ENCODE assay signal across 7 mouse cellular contexts in the genomic region with DNA sequence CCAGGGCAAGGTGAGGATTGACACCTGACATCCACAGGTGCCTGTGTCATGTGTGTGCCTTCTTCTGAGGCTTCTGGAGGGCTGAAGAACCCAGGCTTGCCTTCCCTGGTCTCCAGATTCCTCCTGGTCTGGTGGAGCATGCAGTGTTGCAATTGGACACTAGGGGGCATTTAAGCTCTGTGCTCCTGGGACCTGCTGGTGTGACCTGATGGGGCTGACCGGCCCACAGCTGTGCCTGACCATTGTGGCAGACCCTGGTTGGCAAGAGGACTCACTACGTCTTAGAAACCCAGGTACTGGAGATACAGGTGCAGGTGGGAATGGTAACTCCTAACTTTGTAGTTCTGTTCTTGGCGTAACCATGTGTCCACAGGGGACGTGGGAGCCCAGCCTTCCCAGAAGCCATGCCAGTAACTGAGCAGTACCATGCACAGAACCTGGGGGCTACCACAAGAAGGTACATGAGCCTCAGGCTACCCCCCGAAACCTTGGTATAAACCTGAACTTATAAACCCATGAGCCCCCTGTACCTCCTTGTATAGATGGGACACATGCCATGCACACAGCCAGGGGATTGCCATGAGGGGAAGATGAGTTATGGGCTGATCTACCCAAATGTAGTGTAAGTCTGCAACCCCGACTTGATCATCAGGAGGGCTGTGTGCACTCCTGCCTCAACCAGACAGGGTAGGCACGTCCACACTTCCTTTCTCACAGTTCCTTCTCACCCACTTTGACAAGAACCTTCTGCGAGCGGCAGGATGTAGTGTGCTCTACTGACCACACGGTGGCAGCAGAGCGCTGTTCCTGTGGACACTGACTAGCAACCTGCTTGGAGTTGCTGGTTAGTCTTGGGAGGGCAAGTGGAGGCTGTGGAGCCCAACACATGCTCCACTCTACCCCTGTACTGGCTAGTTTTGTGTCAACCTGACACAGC. TPM values are rescaled to one million over a fixed set of nuclear protein-coding genes. Genes with fewer than 3 reads are reported as not detected.
DNase-seq lines count a peak whose midpoint lies in the region; ATAC-seq lines count a peak whose summit lies in the region.

No protein-coding gene starts in this region.

- H3K9ac ChIP-seq in intestine, embryonic 16.5 days (ENCODE audit: low read depth, low read length), result no peak overlapping the region
- H3K9ac ChIP-seq in midbrain, embryonic 16.5 days (ENCODE audit: low read depth, low read length), result no peak overlapping the region

- H3K9me3 ChIP-seq in intestine, embryonic 16.5 days (ENCODE audit: control insufficient read depth, low read length), result no peaks in the 10 kb centered on the region
- H3K9me3 ChIP-seq in limb, embryonic 10.5 days (replicated peaks), result no peaks in the 10 kb centered on the region
- H3K9me3 ChIP-seq in midbrain, embryonic 16.5 days (replicated peaks; ENCODE audit: control insufficient read depth, low read length, poor library complexity, severe bottlenecking), result no peaks in the 10 kb centered on the region

- H3K4me2 ChIP-seq in intestine, embryonic 16.5 days (ENCODE audit: low read depth, low read length), result no peak overlapping the region
- H3K4me2 ChIP-seq in midbrain, embryonic 16.5 days (ENCODE audit: low read length), result no peak overlapping the region

- no peak overlapping the region for H3K27ac ChIP-seq in intestine, embryonic 16.5 days (ENCODE audit: low read length)
- no peak overlapping the region for H3K27ac ChIP-seq in limb, embryonic 10.5 days
- no peak overlapping the region for H3K27ac ChIP-seq in midbrain, embryonic 16.5 days (ENCODE audit: low read length)

- no peak overlapping the region for H3K4me3 ChIP-seq in intestine, embryonic 16.5 days (ENCODE audit: low read length)
- no peak overlapping the region for H3K4me3 ChIP-seq in limb, embryonic 10.5 days
- no peak overlapping the region for H3K4me3 ChIP-seq in midbrain, embryonic 16.5 days (ENCODE audit: low read depth, low read length)

- no peaks in the 10 kb centered on the region for H3K27me3 ChIP-seq in intestine, embryonic 16.5 days (replicated peaks; ENCODE audit: control insufficient read depth, insufficient read depth, low read length)
- no peaks in the 10 kb centered on the region for H3K27me3 ChIP-seq in limb, embryonic 10.5 days (ENCODE audit: low read depth, poor library complexity, severe bottlenecking)
- H3K27me3 ChIP-seq in midbrain, embryonic 16.5 days (ENCODE audit: control insufficient read depth, insufficient read depth, low read depth, low read length), result no peaks in the 10 kb centered on the region

- ATAC-seq in intestine, embryonic 16.5 days, result peak; percentile 29; the same call in 1 of the 2 replicates
- peak; percentile 43; the same call in 1 of the 2 replicates for ATAC-seq in midbrain, embryonic 16.5 days

- H3K36me3 ChIP-seq in intestine, embryonic 16.5 days (ENCODE audit: control insufficient read depth, insufficient read depth, low read length), result no peaks in the 10 kb centered on the region
- H3K36me3 ChIP-seq in limb, embryonic 10.5 days, result no peaks in the 10 kb centered on the region
- no peaks in the 10 kb centered on the region for H3K36me3 ChIP-seq in midbrain, embryonic 16.5 days (ENCODE audit: control insufficient read depth, insufficient read depth, low read length)

- WGBS in intestine, embryonic 16.5 days, result 24% methylated on average over 11 of the region's 11 CpGs
- WGBS in limb, embryonic 10.5 days, result 30% methylated on average over 11 of the region's 11 CpGs
- 29% methylated on average over 11 of the region's 11 CpGs for WGBS in midbrain, embryonic 16.5 days

- no peaks in the 10 kb centered on the region for H3K4me1 ChIP-seq in intestine, embryonic 16.5 days (ENCODE audit: control insufficient read depth, insufficient read depth, low read length)
- no peaks in the 10 kb centered on the region for H3K4me1 ChIP-seq in limb, embryonic 10.5 days
- no peaks in the 10 kb centered on the region for H3K4me1 ChIP-seq in midbrain, embryonic 16.5 days (ENCODE audit: control insufficient read depth, insufficient read depth, low read length)

- DNase-seq in ZHBTc4 (ENCODE audit: low read depth, low spot score), result peak; percentile 88
- DNase-seq in cerebellum, postnatal 10 days, result peak; percentile 79 to 82
- DNase-seq in frontal cortex, postnatal 14 days (ENCODE audit: low spot score in 2 of 2), result peak; percentile 53 to 67
- peak; percentile 84 for DNase-seq in limb, embryonic 10.5 days (ENCODE audit: low spot score)
- DNase-seq in spleen, adult 18-20 months, result peak; percentile 66 to 78

RNA-seq across cellular contexts. Expression of a gene that starts 31.8 kb away (rescaled TPM):
- polyA plus RNA-seq in intestine, embryonic 16.5 days (2015; fragmentation: Nextera tagmentation; extraction: Ambion mirVana), result 5.6 and 5.8 TPM in 2 replicates
- 12.3 and 15.7 TPM in 2 replicates for polyA plus RNA-seq in limb, embryonic 10.5 days (2016; fragmentation: Nextera tagmentation; extraction: Ambion mirVana)
- 47.2 and 50.3 TPM in 2 replicates for polyA plus RNA-seq in midbrain, embryonic 16.5 days (2015; fragmentation: Nextera tagmentation; extraction: Ambion mirVana)
